Mouse (Mus musculus): ENCODE measurements around the gene Gse1. TPM values are rescaled to one million over a fixed set of nuclear protein-coding genes. Genes with fewer than 3 reads are reported as not detected.

Gene Gse1
- polyA plus RNA-seq, 1 experiment from 2014 or later: 12.2 TPM

- Histone ChIP-seq H3K4me1 (peaks cover 70% of the 10 kb centered on the region), H3K9ac (replicated peaks) (no peak overlapping the region), H3K36me3 (peaks cover 37% of the 10 kb centered on the region), H3K9me3 (replicated peaks) (no peaks in the 10 kb centered on the region), H3K4me2 (no peak overlapping the region), H3K27ac (replicated peaks) (peak overlapping the region; percentile 46), H3K4me3 (replicated peaks) (no peak overlapping the region), H3K27me3 (replicated peaks) (no peaks in the 10 kb centered on the region)
- 14% methylated on average over 7 of the region's 7 CpGs for WGBS
- no peak for ATAC-seq (ENCODE audit: low FRiP score)
Observed at GRCm38 (mm10) chr8:120565151-120565711, 337.0 kb downstream of the Gse1 start.

GRCm38 (mm10) chr8:120566681-120567080 lies 338.4 kb downstream of the Gse1 start:
- Histone ChIP-seq H3K9ac (replicated peaks) (no peak overlapping the region), H3K4me2 (no peak overlapping the region), H3K36me3 (peaks cover 44% of the 10 kb centered on the region), H3K4me1 (peaks cover 63% of the 10 kb centered on the region), H3K4me3 (replicated peaks) (no peak overlapping the region), H3K27ac (replicated peaks) (no peak overlapping the region; the same call in 1 of the 2 replicates), H3K9me3 (replicated peaks) (no peaks in the 10 kb centered on the region), H3K27me3 (replicated peaks) (no peaks in the 10 kb centered on the region)
- WGBS: 69% methylated on average over 8 of the region's 8 CpGs
- ATAC-seq (ENCODE audit: low FRiP score): no peak

GRCm38 (mm10) chr8:120567731-120568130 lies 339.5 kb downstream of the Gse1 start:
- no peaks in the 10 kb centered on the region for H3K27me3 ChIP-seq (replicated peaks)
- H3K4me3 ChIP-seq (replicated peaks): no peak overlapping the region
- no peak overlapping the region for H3K9ac ChIP-seq (replicated peaks)
- peaks cover 52% of the 10 kb centered on the region for H3K4me1 ChIP-seq
- H3K4me2 ChIP-seq: no peak overlapping the region
- no peak for ATAC-seq (ENCODE audit: low FRiP score)
- no peak overlapping the region for H3K27ac ChIP-seq (replicated peaks)
- H3K9me3 ChIP-seq (replicated peaks): no peaks in the 10 kb centered on the region
- 97% methylated on average over 17 of the region's 17 CpGs for WGBS
- peaks cover 54% of the 10 kb centered on the region for H3K36me3 ChIP-seq

- peaks cover 60% of the 10 kb centered on the region for H3K36me3 ChIP-seq
- no peak for ATAC-seq (ENCODE audit: low FRiP score)
- peaks cover 47% of the 10 kb centered on the region for H3K4me1 ChIP-seq
Observed at GRCm38 (mm10) chr8:120568164-120568798, 340.0 kb downstream of the Gse1 start.

GRCm38 (mm10) chr8:120569123-120569522 lies 340.9 kb downstream of the Gse1 start:
- no peak overlapping the region for H3K4me2 ChIP-seq
- H3K36me3 ChIP-seq: peaks cover 68% of the 10 kb centered on the region
- no peak overlapping the region for H3K9ac ChIP-seq (replicated peaks)
- no peaks in the 10 kb centered on the region for H3K9me3 ChIP-seq (replicated peaks)
- no peaks in the 10 kb centered on the region for H3K27me3 ChIP-seq (replicated peaks)
- no peak overlapping the region for H3K4me3 ChIP-seq (replicated peaks)
- H3K27ac ChIP-seq (replicated peaks): no peak overlapping the region
- ATAC-seq (ENCODE audit: low FRiP score): no peak
- 96% methylated on average over 17 of the region's 17 CpGs for WGBS
- peaks cover 38% of the 10 kb centered on the region for H3K4me1 ChIP-seq

More at GRCm38 (mm10) chr8:120568164-120568798, 340.0 kb downstream of the Gse1 start:
- no peak overlapping the region for H3K4me2 ChIP-seq
- no peak overlapping the region for H3K27ac ChIP-seq (replicated peaks)
- WGBS: 95% methylated on average over 37 of the region's 37 CpGs
- no peak overlapping the region for H3K4me3 ChIP-seq (replicated peaks)
- H3K27me3 ChIP-seq (replicated peaks): no peaks in the 10 kb centered on the region
- no peaks in the 10 kb centered on the region for H3K9me3 ChIP-seq (replicated peaks)
- H3K9ac ChIP-seq (replicated peaks): no peak overlapping the region

- 63% methylated on average over 13 of the region's 13 CpGs for WGBS
- H3K4me2 ChIP-seq: no peak overlapping the region
- H3K27me3 ChIP-seq (replicated peaks): no peaks in the 10 kb centered on the region
- H3K9me3 ChIP-seq (replicated peaks): no peaks in the 10 kb centered on the region
- H3K4me3 ChIP-seq (replicated peaks): no peak overlapping the region
- H3K9ac ChIP-seq (replicated peaks): no peak overlapping the region
- H3K36me3 ChIP-seq: peaks cover 78% of the 10 kb centered on the region
- H3K4me1 ChIP-seq: peaks cover 28% of the 10 kb centered on the region
- H3K27ac ChIP-seq (replicated peaks): 0 out of 2 replicates have a peak overlapping the region, but pooled peaks have one; percentile 46
- ATAC-seq (ENCODE audit: low FRiP score): no peak; the same call in 1 of the 2 replicates
Observed at GRCm38 (mm10) chr8:120569939-120570715, 341.9 kb downstream of the Gse1 start.

GRCm38 (mm10) chr8:120571561-120571960 lies 343.3 kb downstream of the Gse1 start:
- no peak overlapping the region for H3K4me2 ChIP-seq
- no peak overlapping the region for H3K9ac ChIP-seq (replicated peaks)
- H3K36me3 ChIP-seq: peaks cover 91% of the 10 kb centered on the region
- no peaks in the 10 kb centered on the region for H3K9me3 ChIP-seq (replicated peaks)
- 81% methylated on average over 8 of the region's 8 CpGs for WGBS
- H3K27me3 ChIP-seq (replicated peaks): no peaks in the 10 kb centered on the region
- no peak overlapping the region for H3K27ac ChIP-seq (replicated peaks)
- ATAC-seq (ENCODE audit: low FRiP score): no peak
- peaks cover 20% of the 10 kb centered on the region for H3K4me1 ChIP-seq
- no peak overlapping the region for H3K4me3 ChIP-seq (replicated peaks)

- Histone ChIP-seq H3K9ac (replicated peaks) (no peak overlapping the region), H3K27me3 (replicated peaks) (no peaks in the 10 kb centered on the region), H3K9me3 (replicated peaks) (no peaks in the 10 kb centered on the region), H3K4me1 (peaks cover 15% of the 10 kb centered on the region), H3K36me3 (peaks cover 91% of the 10 kb centered on the region), H3K4me3 (replicated peaks) (no peak overlapping the region), H3K4me2 (no peak overlapping the region), H3K27ac (replicated peaks) (no peak overlapping the region)
- WGBS: 83% methylated on average over 21 of the region's 21 CpGs
- no peak for ATAC-seq (ENCODE audit: low FRiP score)
Observed at GRCm38 (mm10) chr8:120572534-120572933, 344.3 kb downstream of the Gse1 start.

GRCm38 (mm10) chr8:120573866-120574265 lies 345.6 kb downstream of the Gse1 start:
- H3K4me3 ChIP-seq (replicated peaks): no peak overlapping the region
- H3K4me2 ChIP-seq: no peak overlapping the region
- no peaks in the 10 kb centered on the region for H3K9me3 ChIP-seq (replicated peaks)
- no peak for ATAC-seq (ENCODE audit: low FRiP score)
- 76% methylated on average over 11 of the region's 11 CpGs for WGBS
- H3K27ac ChIP-seq (replicated peaks): no peak overlapping the region
- peaks cover 85% of the 10 kb centered on the region for H3K36me3 ChIP-seq
- H3K9ac ChIP-seq (replicated peaks): no peak overlapping the region
- no peaks in the 10 kb centered on the region for H3K27me3 ChIP-seq (replicated peaks)
- peaks cover 15% of the 10 kb centered on the region for H3K4me1 ChIP-seq

GRCm38 (mm10) chr8:120574941-120575340 lies 346.7 kb downstream of the Gse1 start:
- Histone ChIP-seq H3K9ac (replicated peaks) (no peak overlapping the region), H3K36me3 (peaks cover 83% of the 10 kb centered on the region), H3K4me2 (no peak overlapping the region), H3K4me1 (peaks cover 14% of the 10 kb centered on the region), H3K9me3 (replicated peaks) (no peaks in the 10 kb centered on the region), H3K27ac (replicated peaks) (no peak overlapping the region), H3K27me3 (replicated peaks) (no peaks in the 10 kb centered on the region), H3K4me3 (replicated peaks) (no peak overlapping the region)
- 75% methylated on average over 19 of the region's 19 CpGs for WGBS
- no peak for ATAC-seq (ENCODE audit: low FRiP score)

GRCm38 (mm10) chr8:120575801-120576200 lies 347.5 kb downstream of the Gse1 start:
- Histone ChIP-seq H3K27ac (replicated peaks) (no peak overlapping the region), H3K4me1 (peaks cover 6% of the 10 kb centered on the region), H3K27me3 (replicated peaks) (no peaks in the 10 kb centered on the region), H3K4me3 (replicated peaks) (no peak overlapping the region), H3K9ac (replicated peaks) (no peak overlapping the region), H3K36me3 (peaks cover 89% of the 10 kb centered on the region), H3K9me3 (replicated peaks) (no peaks in the 10 kb centered on the region), H3K4me2 (no peak overlapping the region)
- WGBS: 79% methylated on average over 9 of the region's 9 CpGs
- ATAC-seq (ENCODE audit: low FRiP score): no peak

- Histone ChIP-seq H3K4me2 (no peak overlapping the region), H3K27me3 (replicated peaks) (no peaks in the 10 kb centered on the region), H3K27ac (replicated peaks) (no peak overlapping the region), H3K9me3 (replicated peaks) (no peaks in the 10 kb centered on the region), H3K36me3 (peaks cover 81% of the 10 kb centered on the region), H3K4me3 (replicated peaks) (no peak overlapping the region), H3K9ac (replicated peaks) (no peak overlapping the region), H3K4me1 (peaks cover 5% of the 10 kb centered on the region; the same call in 1 of the 2 replicates)
- ATAC-seq (ENCODE audit: low FRiP score): no peak
- WGBS: 86% methylated on average over 17 of the region's 17 CpGs
Observed at GRCm38 (mm10) chr8:120577821-120578220, 349.6 kb downstream of the Gse1 start.
